Mouse (Mus musculus) hindbrain, embryonic 16.5 days (tissue): ENCODE data around the gene Wdr1. TPM values are rescaled to one million over a fixed set of nuclear protein-coding genes. Genes with fewer than 3 reads are reported as not detected.
A peak's percentile ranks its signal among the peaks of the same experiment; 100 is the strongest.

ENCODE experiments used
- ATAC-seq: fragments of 200-750 bp; cut with Nextera tagmentation; 2 replicates; pipeline ENCODE4 v1.8.0; 2017; ENCODE audit warnings: moderate TSS enrichment, moderate library complexity
- H3K27ac ChIP-seq: fragments of 300-500 bp; sonication (generic); 2 replicates; pipeline ENCODE4 v1.5.1; 2014; ENCODE audit warnings: low read depth, mild to moderate bottlenecking, control low read depth, low read length, moderate library complexity
- H3K27me3 ChIP-seq: fragments of 300-500 bp; sonication (generic); replicated peaks from 2 replicates; pipeline ENCODE4 v1.6.1; 2014; ENCODE audit warnings: low read length; ENCODE audit not compliant: control insufficient read depth, insufficient read depth
- H3K36me3 ChIP-seq: fragments of 300-500 bp; sonication (generic); 2 replicates; pipeline ENCODE4 v1.6.1; 2014; ENCODE audit warnings: mild to moderate bottlenecking, low read length, moderate library complexity, mixed read lengths; ENCODE audit not compliant: control insufficient read depth, insufficient read depth
- H3K4me1 ChIP-seq: fragments of 300-500 bp; sonication (generic); 2 replicates; pipeline ENCODE4 v1.6.1; 2014; ENCODE audit warnings: low read depth, low read length; ENCODE audit not compliant: control insufficient read depth, insufficient read depth
- H3K4me2 ChIP-seq: fragments of 300-500 bp; sonication (generic); 2 replicates; pipeline ENCODE4 v1.6.1; 2014; ENCODE audit warnings: mild to moderate bottlenecking, low read length, control low read depth, moderate library complexity
- H3K4me3 ChIP-seq: fragments of 300-500 bp; sonication (generic); 2 replicates; pipeline ENCODE4 v1.5.1; 2014; ENCODE audit warnings: mild to moderate bottlenecking, low read length, control low read depth, moderate library complexity
- H3K9ac ChIP-seq: fragments of 300-500 bp; sonication (generic); 2 replicates; pipeline ENCODE4 v1.6.1; 2014; ENCODE audit warnings: low read depth, mild to moderate bottlenecking, control low read depth, low read length, moderate library complexity
- H3K9me3 ChIP-seq: fragments of 300-500 bp; sonication (generic); 2 replicates; pipeline ENCODE4 v1.6.1; 2014; ENCODE audit warnings: mild to moderate bottlenecking, low read length, moderate library complexity; ENCODE audit not compliant: control insufficient read depth
- WGBS: fragments of 180-500 bp; shearing (Covaris S2); extraction: QIAGEN DNeasy Blood & Tissue Kit; methylation state at CpG from one replicate; pipeline ENCODE4 v1.1.7; 2014; 5-methylcytosine and 5-hydroxymethylcytosine counted together
- polyA plus RNA-seq: library from polyadenylated mRNA; unstranded; fragments of >200 nt; fragmentation: Nextera tagmentation; extraction: Ambion mirVana; gene quantifications from 2 replicates; pipeline ENCODE4 v1.2.1, GENCODE M21; 2015

Wdr1 gene
- polyA plus RNA-seq, 1 experiment from 2014 or later: 202 TPM

- Histone ChIP-seq H3K9ac (no peak overlapping the region), H3K9me3 (no peaks in the 10 kb centered on the region), H3K4me1 (no peaks in the 10 kb centered on the region; the same call in 1 of the 2 replicates), H3K4me3 (no peak overlapping the region), H3K36me3 (peaks cover 59% of the 10 kb centered on the region), H3K27ac (0 out of 2 replicates have a peak overlapping the region, but pooled peaks have one; percentile 31), H3K27me3 (no peaks in the 10 kb centered on the region), H3K4me2 (no peak overlapping the region)
- 83% methylated on average over 4 of the region's 4 CpGs for WGBS
- ATAC-seq: peak; percentile 43; the same call in 1 of the 2 replicates
These were observed 25.2 kb downstream of the Wdr1 start for GRCm38 (mm10) chr5:38537845-38538244.

GRCm38 (mm10) chr5:38536822-38537221 is 26.2 kb downstream of the Wdr1 start:
- no peak for ATAC-seq
- WGBS: 75% methylated on average over 3 of the region's 3 CpGs

DNA sequence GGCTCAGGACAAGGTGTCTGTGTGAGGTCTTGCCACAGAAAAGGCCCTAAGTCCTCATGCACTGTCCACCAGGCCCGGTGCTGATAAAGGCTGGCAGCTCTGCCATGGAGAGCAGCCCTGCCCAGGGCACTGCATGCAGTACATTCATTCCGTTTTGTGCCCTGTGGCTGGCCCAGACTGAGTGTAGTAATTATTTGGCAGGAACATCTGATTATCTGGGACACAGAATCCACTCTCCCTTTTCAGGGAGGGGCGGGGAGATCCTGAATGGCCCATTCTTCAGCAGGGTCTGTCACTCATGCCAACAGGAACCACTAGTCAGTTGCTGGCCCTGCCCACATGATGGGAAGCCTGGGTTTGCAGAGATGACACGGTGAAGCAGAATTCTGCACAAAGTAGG is 30.9 kb downstream of the Wdr1 start:
- H3K4me1 ChIP-seq: no peaks in the 10 kb centered on the region
- peak; percentile 82 for ATAC-seq

More at GRCm38 (mm10) chr5:38536822-38537221, 26.2 kb downstream of the Wdr1 start:
- no peaks in the 10 kb centered on the region for H3K9me3 ChIP-seq
- H3K36me3 ChIP-seq: peaks cover 63% of the 10 kb centered on the region
- no peak overlapping the region for H3K9ac ChIP-seq
- H3K4me1 ChIP-seq: no peaks in the 10 kb centered on the region; the same call in 1 of the 2 replicates
- no peaks in the 10 kb centered on the region for H3K27me3 ChIP-seq
- no peak overlapping the region for H3K27ac ChIP-seq
- no peak overlapping the region for H3K4me2 ChIP-seq
- no peak overlapping the region for H3K4me3 ChIP-seq

DNA sequence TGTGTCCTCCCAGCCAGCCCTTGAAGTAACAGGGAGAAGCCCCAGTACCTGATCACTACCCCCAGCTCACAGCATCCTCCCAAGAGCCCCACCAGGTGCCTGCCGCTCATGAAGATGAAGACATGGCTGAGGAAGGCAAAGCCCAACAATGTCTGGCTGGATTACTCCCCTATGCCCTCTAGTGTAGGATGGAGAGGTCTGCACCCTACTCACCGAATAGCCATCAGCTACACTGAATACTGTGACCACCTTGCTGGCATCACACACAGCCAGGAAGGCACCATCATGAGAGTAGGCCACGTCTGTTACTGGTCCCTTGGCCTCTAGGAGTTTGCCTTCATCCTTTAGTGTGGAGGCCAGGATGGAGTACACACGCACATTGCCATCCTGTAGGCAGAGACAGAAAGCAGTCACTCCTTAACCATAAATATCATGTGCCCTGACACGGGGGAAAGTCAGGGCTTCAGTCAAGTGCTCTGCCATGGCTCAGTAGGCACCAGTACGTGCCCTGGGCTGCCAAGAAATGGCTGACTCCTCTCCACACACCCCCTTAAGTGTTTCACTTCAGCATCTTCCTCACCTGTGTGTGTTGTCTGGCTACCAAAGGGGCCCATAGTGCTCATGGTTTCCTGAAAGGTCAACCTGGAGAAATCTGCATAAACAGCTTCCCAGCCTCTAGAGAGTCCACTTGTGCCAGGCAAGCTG is 33.1 kb downstream of the Wdr1 start:
- no peak overlapping the region for H3K27ac ChIP-seq
- no peaks in the 10 kb centered on the region for H3K27me3 ChIP-seq
- no peaks in the 10 kb centered on the region for H3K9me3 ChIP-seq
- no peaks in the 10 kb centered on the region for H3K4me1 ChIP-seq
- peaks cover 68% of the 10 kb centered on the region for H3K36me3 ChIP-seq
- peak; percentile 43 for ATAC-seq
- H3K4me2 ChIP-seq: no peak overlapping the region
- H3K4me3 ChIP-seq: no peak overlapping the region
- 76% methylated on average over 6 of the region's 6 CpGs for WGBS
- no peak overlapping the region for H3K9ac ChIP-seq

More for the DNA sequence above, 30.9 kb downstream of the Wdr1 start:
- H3K27me3 ChIP-seq: no peaks in the 10 kb centered on the region
- 83% methylated on average over 4 of the region's 4 CpGs for WGBS
- no peaks in the 10 kb centered on the region for H3K9me3 ChIP-seq
- no peak overlapping the region for H3K4me2 ChIP-seq
- H3K36me3 ChIP-seq: peaks cover 82% of the 10 kb centered on the region
- H3K4me3 ChIP-seq: no peak overlapping the region
- no peak overlapping the region for H3K9ac ChIP-seq
- H3K27ac ChIP-seq: 0 out of 2 replicates have a peak overlapping the region, but pooled peaks have one; percentile 17

- no peak overlapping the region for H3K9ac ChIP-seq
- H3K9me3 ChIP-seq: no peaks in the 10 kb centered on the region
- no peak for ATAC-seq
- no peak overlapping the region for H3K4me3 ChIP-seq
- no peak overlapping the region for H3K4me2 ChIP-seq
- H3K27me3 ChIP-seq: no peaks in the 10 kb centered on the region
- peaks cover 15% of the 10 kb centered on the region for H3K36me3 ChIP-seq
- 89% methylated on average over 5 of the region's 5 CpGs for WGBS
- no peak overlapping the region for H3K27ac ChIP-seq
- no peaks in the 10 kb centered on the region for H3K4me1 ChIP-seq
These were observed 40.0 kb downstream of the Wdr1 start for GRCm38 (mm10) chr5:38522977-38523376.

- Histone ChIP-seq H3K27ac (no peak overlapping the region), H3K9me3 (no peaks in the 10 kb centered on the region), H3K4me1 (no peaks in the 10 kb centered on the region), H3K9ac (no peak overlapping the region), H3K4me2 (no peak overlapping the region), H3K4me3 (no peak overlapping the region), H3K27me3 (no peaks in the 10 kb centered on the region), H3K36me3 (no peaks in the 10 kb centered on the region)
- no peak for ATAC-seq
- 35% methylated on average over 1 of the region's 1 CpGs for WGBS
These were observed 42.2 kb downstream of the Wdr1 start for GRCm38 (mm10) chr5:38520838-38521237.

- Histone ChIP-seq H3K27me3 (no peaks in the 10 kb centered on the region), H3K36me3 (no peaks in the 10 kb centered on the region), H3K4me1 (no peaks in the 10 kb centered on the region), H3K4me2 (no peak overlapping the region), H3K27ac (no peak overlapping the region), H3K4me3 (no peak overlapping the region), H3K9me3 (no peaks in the 10 kb centered on the region), H3K9ac (no peak overlapping the region)
- ATAC-seq: no peak
- 65% methylated on average over 6 of the region's 6 CpGs for WGBS
These were observed 46.8 kb downstream of the Wdr1 start for GRCm38 (mm10) chr5:38516267-38516666.

DNA sequence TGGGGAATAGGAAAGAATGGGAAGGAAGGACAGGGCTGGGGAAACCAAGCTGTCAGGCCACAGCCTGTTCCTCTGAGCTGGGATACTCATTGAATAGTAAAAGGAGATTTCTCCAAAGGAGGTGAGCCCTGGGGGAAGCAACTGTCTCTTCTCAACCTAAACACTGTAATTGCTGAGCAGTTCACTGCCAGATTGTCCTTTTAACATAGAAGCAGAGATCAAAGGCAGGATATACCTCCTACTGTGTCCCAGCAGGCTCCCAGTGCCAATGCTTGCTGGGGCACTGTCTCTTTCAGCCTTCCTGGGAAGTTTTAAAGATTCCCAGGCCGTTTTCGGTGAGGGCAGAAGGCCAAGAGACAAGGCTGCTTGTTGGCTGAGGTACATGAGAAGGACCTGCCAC is 50.0 kb downstream of the Wdr1 start:
- no peaks in the 10 kb centered on the region for H3K36me3 ChIP-seq
- H3K4me1 ChIP-seq: no peaks in the 10 kb centered on the region
- H3K4me2 ChIP-seq: no peak overlapping the region
- no peaks in the 10 kb centered on the region for H3K27me3 ChIP-seq
- no peak for ATAC-seq
- no peak overlapping the region for H3K9ac ChIP-seq
- no peaks in the 10 kb centered on the region for H3K9me3 ChIP-seq
- WGBS: 18% methylated on average over 2 of the region's 2 CpGs
- H3K27ac ChIP-seq: no peak overlapping the region
- H3K4me3 ChIP-seq: no peak overlapping the region

DNA sequence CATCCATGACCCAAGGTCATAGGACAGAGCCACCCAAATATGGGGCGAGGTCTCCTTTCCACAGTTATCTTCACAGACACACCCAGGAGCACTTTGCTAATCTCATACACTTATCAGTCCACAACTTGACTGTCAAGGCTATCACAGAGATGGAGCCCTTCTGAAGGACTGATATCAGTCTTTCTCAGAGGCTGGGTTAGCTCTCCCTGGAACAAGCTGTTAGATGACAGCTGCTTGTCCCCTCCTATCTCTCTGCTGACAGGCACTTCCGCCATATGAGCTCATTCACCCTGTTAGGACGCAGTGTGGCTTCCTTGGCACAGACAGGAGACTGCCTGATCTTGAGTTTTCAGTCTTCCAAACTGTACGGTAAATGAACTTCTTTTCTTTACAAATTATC is 53.5 kb downstream of the Wdr1 start:
- Histone ChIP-seq H3K4me3 (no peak overlapping the region), H3K9me3 (no peaks in the 10 kb centered on the region), H3K27me3 (no peaks in the 10 kb centered on the region), H3K4me2 (no peak overlapping the region), H3K27ac (no peak overlapping the region), H3K9ac (no peak overlapping the region), H3K36me3 (no peaks in the 10 kb centered on the region), H3K4me1 (no peaks in the 10 kb centered on the region)
- no peak for ATAC-seq
- 91% methylated on average over 4 of the region's 4 CpGs for WGBS
